Mouse (Mus musculus) kidney, embryonic 15.5 days (tissue): ENCODE data around the gene Cstad. TPM values are rescaled to one million over a fixed set of nuclear protein-coding genes. Genes with fewer than 3 reads are reported as not detected.

Source experiments
- ATAC-seq: fragments of 200-750 bp; cut with Nextera tagmentation; replicated peaks from 2 replicates; pipeline ENCODE4 v1.8.0; 2017; ENCODE audit warnings: moderate TSS enrichment; ENCODE audit not compliant: low FRiP score
- H3K27ac ChIP-seq: fragments of 300-500 bp; sonication (generic); 2 replicates; pipeline ENCODE4 v1.5.1; 2015; ENCODE audit warnings: mild to moderate bottlenecking, inconsistent platforms
- H3K27me3 ChIP-seq: fragments of 300-500 bp; sonication (generic); 2 replicates; pipeline ENCODE4 v1.6.1; 2015; ENCODE audit warnings: inconsistent platforms
- H3K36me3 ChIP-seq: fragments of 300-500 bp; sonication (generic); 2 replicates; pipeline ENCODE4 v1.6.1; 2015; ENCODE audit warnings: inconsistent platforms
- H3K4me1 ChIP-seq: fragments of 300-500 bp; sonication (generic); 2 replicates; pipeline ENCODE4 v1.6.1; 2015; ENCODE audit warnings: inconsistent platforms
- H3K4me2 ChIP-seq: fragments of 300-500 bp; sonication (generic); 2 replicates; pipeline ENCODE4 v1.6.1; 2015; ENCODE audit warnings: moderate library complexity, mild to moderate bottlenecking, inconsistent platforms
- H3K4me3 ChIP-seq: fragments of 300-500 bp; sonication (generic); replicated peaks from 2 replicates; pipeline ENCODE4 v1.5.1; 2015; ENCODE audit warnings: mild to moderate bottlenecking, inconsistent platforms
- H3K9ac ChIP-seq: fragments of 300-500 bp; sonication (generic); 2 replicates; pipeline ENCODE4 v1.6.1; 2015; ENCODE audit warnings: mild to moderate bottlenecking, inconsistent platforms
- H3K9me3 ChIP-seq: fragments of 300-500 bp; sonication (generic); replicated peaks from 2 replicates; pipeline ENCODE4 v1.6.1; 2016; ENCODE audit warnings: inconsistent platforms
- WGBS: fragments of 180-500 bp; shearing (Covaris S2); methylation state at CpG from one replicate; pipeline ENCODE4 v1.1.7; 2015; ENCODE audit warnings: mixed read lengths; 5-methylcytosine and 5-hydroxymethylcytosine counted together
- polyA plus RNA-seq: library from polyadenylated mRNA; unstranded; fragments of >200 nt; fragmentation: Nextera tagmentation; extraction: Ambion mirVana; gene quantifications from 2 replicates; pipeline ENCODE4 v1.2.1, GENCODE M21; 2015

Gene Cstad
- polyA plus RNA-seq, 1 experiment from 2014 or later: 1.8 TPM

GRCm38 (mm10) chr2:30655746-30656145 lies 60.9 kb downstream of the Cstad start:
- Histone ChIP-seq H3K9me3 (no peaks in the 10 kb centered on the region), H3K4me1 (peaks cover 91% of the 10 kb centered on the region), H3K4me3 (no peak overlapping the region), H3K36me3 (no peaks in the 10 kb centered on the region), H3K27me3 (no peaks in the 10 kb centered on the region), H3K4me2 (no peak overlapping the region), H3K9ac (no peak overlapping the region), H3K27ac (peak overlapping the region; percentile 100)
- ATAC-seq: no peak
- 77% methylated on average over 5 of the region's 5 CpGs for WGBS

GRCm38 (mm10) chr2:30656711-30657555 lies 62.1 kb downstream of the Cstad start:
- Histone ChIP-seq H3K27ac (peak overlapping the region; percentile 100), H3K27me3 (no peaks in the 10 kb centered on the region; the same call in 1 of the 2 replicates), H3K4me1 (peaks cover 92% of the 10 kb centered on the region), H3K9ac (peak overlapping the region; percentile 55), H3K4me3 (no peak overlapping the region), H3K36me3 (no peaks in the 10 kb centered on the region), H3K4me2 (peak overlapping the region; percentile 75; the same call in 1 of the 2 replicates), H3K9me3 (no peaks in the 10 kb centered on the region)
- no peak for ATAC-seq
- 23% methylated on average over 13 of the region's 13 CpGs for WGBS

GRCm38 (mm10) chr2:30657674-30658479 lies 63.0 kb downstream of the Cstad start:
- peak overlapping the region; percentile 45 for H3K4me3 ChIP-seq
- H3K36me3 ChIP-seq: no peaks in the 10 kb centered on the region
- H3K9ac ChIP-seq: peak overlapping the region; percentile 55
- no peaks in the 10 kb centered on the region; the same call in 1 of the 2 replicates for H3K27me3 ChIP-seq
- peak; percentile 42 for ATAC-seq
- no peaks in the 10 kb centered on the region for H3K9me3 ChIP-seq
- H3K27ac ChIP-seq: peak overlapping the region; percentile 100
- WGBS: under 1% methylated on average over 42 of the region's 42 CpGs
- peaks cover 82% of the 10 kb centered on the region for H3K4me1 ChIP-seq
- peak overlapping the region; percentile 75 for H3K4me2 ChIP-seq

DNA sequence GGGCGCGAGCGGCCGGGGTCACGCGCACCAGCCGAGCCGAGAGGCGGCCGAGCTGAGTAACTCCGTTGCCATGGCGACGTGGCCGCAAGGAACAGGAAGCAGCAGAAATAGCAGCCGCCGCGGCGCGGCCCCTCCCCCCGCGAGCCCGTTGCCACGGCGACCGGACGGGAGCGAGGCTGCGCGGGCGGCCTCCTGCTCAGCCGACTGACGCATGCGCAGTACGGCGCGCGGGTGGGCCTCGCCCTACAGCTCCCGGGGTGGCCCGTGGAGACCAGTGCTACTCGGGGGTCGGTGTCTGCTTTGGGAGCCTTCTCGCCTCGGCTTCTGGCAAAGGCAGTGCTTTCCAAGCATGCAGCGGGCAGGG lies 63.6 kb downstream of the Cstad start:
- Histone ChIP-seq H3K4me3 (peak overlapping the region; percentile 45), H3K4me2 (peak overlapping the region; percentile 75), H3K36me3 (no peaks in the 10 kb centered on the region), H3K9me3 (no peaks in the 10 kb centered on the region), H3K27ac (peak overlapping the region; percentile 100), H3K27me3 (no peaks in the 10 kb centered on the region; the same call in 1 of the 2 replicates), H3K9ac (peak overlapping the region; percentile 55), H3K4me1 (peaks cover 76% of the 10 kb centered on the region)
- under 1% methylated on average over 44 of the region's 45 CpGs for WGBS
- peak; percentile 84 for ATAC-seq

Other genes with a start within 250 kb of the Cstad start
- 74.2 and 87.7 TPM in 2 replicates for gene Sh3glb2, start 235.7 kb upstream of the Cstad start, polyA plus RNA-seq
- 26.4 and 28.8 TPM in 2 replicates for gene Miga2, start 230.8 kb upstream of the Cstad start, polyA plus RNA-seq
- 36.9 and 37.7 TPM in 2 replicates for gene Dolpp1, start 202.8 kb upstream of the Cstad start, polyA plus RNA-seq
- gene Crat, start 179.2 kb upstream of the Cstad start, polyA plus RNA-seq: 27.2 and 30.9 TPM in 2 replicates
- gene Ptpa, start 179.0 kb upstream of the Cstad start, polyA plus RNA-seq: 162 and 175 TPM in 2 replicates
- gene Ier5l, start 120.8 kb upstream of the Cstad start, polyA plus RNA-seq: 3.3 and 3.5 TPM in 2 replicates
- 3.5 TPM in 2 replicates for gene 1700001O22Rik, start 208.6 kb downstream of the Cstad start, polyA plus RNA-seq
- 82.6 and 96.6 TPM in 2 replicates for gene Ntmt1, start 212.8 kb downstream of the Cstad start, polyA plus RNA-seq
- 35.5 and 38.3 TPM in 2 replicates for gene Asb6, start 235.3 kb downstream of the Cstad start, polyA plus RNA-seq
- 10.6 and 10.9 TPM in 2 replicates for gene Prrx2, start 239.9 kb downstream of the Cstad start, polyA plus RNA-seq